Mouse (Mus musculus) neural tube, embryonic 11.5 days (tissue): ENCODE data around the gene Acot7. TPM values are rescaled to one million over a fixed set of nuclear protein-coding genes. Genes with fewer than 3 reads are reported as not detected.

ENCODE experiments used
- ATAC-seq: fragments of 200-750 bp; cut with Nextera tagmentation; 2 replicates; pipeline ENCODE4 v1.8.0; 2017; ENCODE audit warnings: moderate number of reproducible peaks, mild to moderate bottlenecking, moderate TSS enrichment, moderate library complexity; ENCODE audit not compliant: insufficient read depth, low FRiP score, low TSS enrichment
- DNase-seq: peaks from one replicate; pipeline ENCODE4 v3.0.0-alpha.2; 2015; ENCODE audit warnings: low spot score
- H3K27ac ChIP-seq: fragments of 300-500 bp; sonication (generic); 2 replicates; pipeline ENCODE4 v1.5.1; 2014; ENCODE audit warnings: low read depth, mild to moderate bottlenecking, low read length
- H3K27me3 ChIP-seq: fragments of 300-500 bp; sonication (generic); 2 replicates; pipeline ENCODE4 v1.6.1; 2014; ENCODE audit warnings: mild to moderate bottlenecking, low read length, mixed read lengths; ENCODE audit not compliant: control insufficient read depth, insufficient read depth
- H3K36me3 ChIP-seq: fragments of 300-500 bp; sonication (generic); 2 replicates; pipeline ENCODE4 v1.6.1; 2014; ENCODE audit warnings: mild to moderate bottlenecking, low read length, moderate library complexity, mixed read lengths; ENCODE audit not compliant: control insufficient read depth, insufficient read depth
- H3K4me1 ChIP-seq: fragments of 300-500 bp; sonication (generic); 2 replicates; pipeline ENCODE4 v1.6.1; 2014; ENCODE audit warnings: low read length, mixed read lengths; ENCODE audit not compliant: control insufficient read depth, insufficient read depth
- H3K4me2 ChIP-seq: fragments of 300-500 bp; sonication (generic); 2 replicates; pipeline ENCODE4 v1.6.1; 2014; ENCODE audit warnings: low read depth, mild to moderate bottlenecking, moderate library complexity
- H3K4me3 ChIP-seq: fragments of 300-500 bp; sonication (generic); 2 replicates; pipeline ENCODE4 v1.5.1; 2014; ENCODE audit warnings: low read depth, low read length
- H3K9ac ChIP-seq: fragments of 300-500 bp; sonication (generic); 2 replicates; pipeline ENCODE4 v1.6.1; 2014; ENCODE audit warnings: mild to moderate bottlenecking, low read length
- H3K9me3 ChIP-seq: fragments of 300-500 bp; sonication (generic); 2 replicates; pipeline ENCODE4 v1.6.1; 2016; ENCODE audit warnings: low read length; ENCODE audit not compliant: control insufficient read depth
- WGBS: fragments of 180-500 bp; shearing (Covaris S2); extraction: QIAGEN DNeasy Blood & Tissue Kit; methylation state at CpG from one replicate; pipeline ENCODE4 v1.1.7; 2014; 5-methylcytosine and 5-hydroxymethylcytosine counted together
- polyA plus RNA-seq: library from polyadenylated mRNA; unstranded; fragments of >200 nt; fragmentation: Nextera tagmentation; extraction: Ambion mirVana; gene quantifications from 2 replicates; pipeline ENCODE4 v1.2.1, GENCODE M21; 2014

The Acot7 gene
- polyA plus RNA-seq, 1 experiment from 2014 or later = 173 TPM

DNA sequence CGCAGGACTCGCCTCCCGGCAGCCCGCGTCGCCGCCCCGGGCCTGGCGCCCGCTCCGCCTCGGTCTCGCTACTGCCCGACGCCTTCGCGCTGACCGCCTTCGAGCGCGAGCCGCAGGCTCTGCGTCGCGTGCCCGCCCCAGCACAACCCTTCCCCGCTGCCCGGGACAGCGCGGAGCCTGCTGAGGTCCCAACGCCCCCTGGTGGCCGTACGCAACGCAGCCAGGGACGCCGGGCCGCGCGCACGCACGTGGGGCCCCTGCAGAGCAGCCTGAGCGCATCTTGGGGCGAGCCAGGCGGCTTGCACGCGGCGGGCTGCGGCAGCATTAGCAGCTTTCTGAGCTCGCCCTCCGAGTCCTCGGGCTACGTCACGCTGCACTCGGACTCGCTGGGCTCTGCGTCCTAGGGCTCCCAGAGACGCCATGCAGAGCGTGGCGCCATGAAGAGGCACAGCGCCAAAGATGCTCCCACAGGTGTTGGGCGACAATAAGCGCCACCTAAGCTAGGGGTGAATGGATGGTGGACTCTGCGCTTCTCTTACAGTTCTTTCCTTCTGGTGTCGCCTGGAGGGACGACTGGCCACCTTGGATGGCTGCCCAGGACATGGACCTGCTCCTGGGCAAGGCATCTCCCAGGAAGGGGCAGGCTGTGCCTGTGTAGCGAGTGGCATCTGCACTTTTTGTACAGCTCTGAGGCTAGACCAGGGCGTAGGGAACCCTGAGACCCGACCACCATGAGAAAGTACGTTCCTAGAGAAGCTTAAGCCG, 105.4 kb downstream of the Acot7 start:
- Histone ChIP-seq H3K4me1 (peaks cover 31% of the 10 kb centered on the region), H3K9me3 (no peaks in the 10 kb centered on the region), H3K9ac (0 out of 2 replicates have a peak overlapping the region, but pooled peaks have one; percentile 18), H3K27ac (no peak overlapping the region), H3K27me3 (peaks cover 89% of the 10 kb centered on the region), H3K4me3 (peak overlapping the region; percentile 21; the same call in 1 of the 2 replicates), H3K4me2 (peak overlapping the region; percentile 45), H3K36me3 (no peaks in the 10 kb centered on the region)
- DNase-seq (peak; percentile 90), ATAC-seq (peak; percentile 58)
- WGBS = 5% methylated on average over 65 of the region's 70 CpGs

GRCm38 (mm10) chr4:152285505-152285904, 107.6 kb downstream of the Acot7 start:
- H3K27ac ChIP-seq = no peak overlapping the region
- no peaks in the 10 kb centered on the region for H3K9me3 ChIP-seq
- ATAC-seq (no peak), DNase-seq (peak; percentile 59)
- H3K9ac ChIP-seq = no peak overlapping the region
- WGBS = 4% methylated on average over 10 of the region's 10 CpGs
- H3K27me3 ChIP-seq = peaks cover 90% of the 10 kb centered on the region
- H3K4me1 ChIP-seq = peaks cover 36% of the 10 kb centered on the region
- H3K36me3 ChIP-seq = no peaks in the 10 kb centered on the region
- no peak overlapping the region for H3K4me2 ChIP-seq
- H3K4me3 ChIP-seq = no peak overlapping the region

DNA sequence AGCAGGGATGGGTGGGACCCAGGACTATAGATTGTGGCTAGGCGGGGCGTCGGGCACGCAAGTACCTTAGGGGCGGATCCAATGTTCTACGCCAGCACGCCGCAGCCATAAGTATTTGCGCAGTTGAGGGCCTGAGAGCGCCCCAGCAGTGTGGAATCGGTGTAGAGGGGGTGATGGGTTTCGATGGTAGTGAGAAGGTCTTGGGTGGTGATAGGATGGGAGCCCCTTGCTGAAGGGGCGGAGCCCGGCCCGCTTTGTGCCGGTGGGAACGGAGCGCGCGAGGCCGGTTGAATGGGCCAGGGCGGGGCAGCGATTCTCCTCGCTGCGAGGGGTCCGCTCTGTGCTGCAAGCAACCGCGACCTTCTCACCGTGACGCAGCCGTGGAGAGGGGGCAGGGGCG, 108.2 kb downstream of the Acot7 start:
- H3K27me3 ChIP-seq = peaks cover 90% of the 10 kb centered on the region
- H3K9ac ChIP-seq = no peak overlapping the region; the same call in 1 of the 2 replicates
- peak overlapping the region; percentile 26 for H3K4me3 ChIP-seq
- no peak overlapping the region for H3K27ac ChIP-seq
- H3K4me1 ChIP-seq = peaks cover 42% of the 10 kb centered on the region
- DNase-seq = peak; percentile 58
- no peaks in the 10 kb centered on the region for H3K36me3 ChIP-seq
- peak overlapping the region; percentile 44 for H3K4me2 ChIP-seq
- under 1% methylated on average over 32 of the region's 32 CpGs for WGBS
- no peaks in the 10 kb centered on the region for H3K9me3 ChIP-seq
- peak; percentile 24; the same call in 1 of the 2 replicates for ATAC-seq

DNA sequence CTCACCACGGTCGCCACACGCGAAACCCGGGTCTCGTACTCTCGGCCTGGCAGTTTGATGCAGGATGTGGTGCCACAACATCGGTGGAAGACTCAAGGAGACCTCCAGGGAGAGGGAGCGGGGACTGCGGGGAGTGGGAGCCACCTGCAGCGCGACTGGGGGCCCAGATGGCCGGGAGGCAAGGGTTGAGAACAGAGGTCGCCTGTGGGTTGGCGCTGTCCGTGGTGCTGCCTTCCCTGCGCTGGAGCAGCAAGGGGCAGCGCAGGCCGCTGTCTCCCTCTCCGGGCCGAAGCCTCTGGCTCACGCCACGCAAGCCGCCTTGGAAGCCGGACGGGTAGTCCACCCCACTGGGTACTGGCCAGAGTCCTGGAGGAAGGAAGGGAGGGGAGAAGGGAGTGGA, 109.0 kb downstream of the Acot7 start:
- Histone ChIP-seq H3K4me2 (peak overlapping the region; percentile 44), H3K36me3 (no peaks in the 10 kb centered on the region), H3K4me3 (peak overlapping the region; percentile 26; the same call in 1 of the 2 replicates), H3K27ac (no peak overlapping the region), H3K9me3 (no peaks in the 10 kb centered on the region), H3K9ac (peak overlapping the region; percentile 10; the same call in 1 of the 2 replicates), H3K27me3 (peaks cover 90% of the 10 kb centered on the region), H3K4me1 (peaks cover 47% of the 10 kb centered on the region)
- 4% methylated on average over 26 of the region's 26 CpGs for WGBS
- DNase-seq = peak; percentile 75
- no peak for ATAC-seq

- 6% methylated on average over 19 of the region's 19 CpGs for WGBS
- no peaks in the 10 kb centered on the region for H3K9me3 ChIP-seq
- peak overlapping the region; percentile 26; the same call in 1 of the 2 replicates for H3K4me3 ChIP-seq
- peaks cover 85% of the 10 kb centered on the region for H3K27me3 ChIP-seq
- H3K27ac ChIP-seq = no peak overlapping the region
- H3K4me1 ChIP-seq = peaks cover 52% of the 10 kb centered on the region
- no peaks in the 10 kb centered on the region for H3K36me3 ChIP-seq
- no peak for ATAC-seq
- DNase-seq = no peak
- H3K4me2 ChIP-seq = peak overlapping the region; percentile 44
- peak overlapping the region; percentile 10; the same call in 1 of the 2 replicates for H3K9ac ChIP-seq
These were observed 109.6 kb downstream of the Acot7 start for GRCm38 (mm10) chr4:152287317-152288120.

DNA sequence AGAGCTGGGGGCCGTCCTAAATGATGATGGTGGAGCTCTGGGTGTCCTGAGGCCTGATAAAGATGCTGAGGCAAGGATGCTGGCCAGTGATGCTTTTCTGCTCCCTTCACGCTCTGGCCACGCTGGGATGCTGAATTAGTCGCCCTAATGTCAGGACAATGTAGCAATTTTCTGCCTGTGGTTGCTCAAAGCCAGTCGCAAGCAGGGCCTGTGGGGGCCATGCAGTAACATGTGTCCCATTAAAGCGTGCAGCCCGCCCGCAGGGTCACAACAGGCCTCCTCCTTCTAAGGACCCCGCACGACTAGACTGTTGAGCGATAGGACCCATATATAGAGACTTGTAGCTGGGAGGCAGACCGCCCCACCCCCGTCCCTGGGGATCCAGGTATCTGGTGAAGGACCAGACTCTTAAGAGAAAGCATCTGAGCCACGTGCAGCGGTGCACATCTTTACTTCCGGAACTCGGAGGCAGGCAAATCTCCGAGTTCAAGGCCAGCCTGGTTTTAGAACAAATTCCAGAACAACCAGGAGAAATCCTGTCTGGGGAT, 110.5 kb downstream of the Acot7 start:
- WGBS = 31% methylated on average over 18 of the region's 18 CpGs
- Histone ChIP-seq H3K9ac (no peak overlapping the region), H3K9me3 (no peaks in the 10 kb centered on the region), H3K4me1 (peaks cover 55% of the 10 kb centered on the region), H3K27ac (no peak overlapping the region), H3K27me3 (peaks cover 78% of the 10 kb centered on the region), H3K4me3 (no peak overlapping the region), H3K36me3 (no peaks in the 10 kb centered on the region), H3K4me2 (no peak overlapping the region)
- peak; percentile 75 for DNase-seq
- ATAC-seq = no peak

- peak; percentile 60 for ATAC-seq
- H3K4me1 ChIP-seq = peaks cover 65% of the 10 kb centered on the region
- no peaks in the 10 kb centered on the region for H3K36me3 ChIP-seq
- no peak overlapping the region for H3K27ac ChIP-seq
- DNase-seq = peak; percentile 85
- H3K4me2 ChIP-seq = peak overlapping the region; percentile 47
- peak overlapping the region; percentile 23 for H3K4me3 ChIP-seq
- peak overlapping the region; percentile 45 for H3K9ac ChIP-seq
- H3K27me3 ChIP-seq = peaks cover 60% of the 10 kb centered on the region
- 0% methylated on average over 23 of the region's 39 CpGs for WGBS
- no peaks in the 10 kb centered on the region for H3K9me3 ChIP-seq
These were observed 112.5 kb downstream of the Acot7 start for GRCm38 (mm10) chr4:152290385-152290784.

GRCm38 (mm10) chr4:152290991-152291390, 113.1 kb downstream of the Acot7 start:
- no peak for DNase-seq
- no peaks in the 10 kb centered on the region for H3K36me3 ChIP-seq
- H3K4me2 ChIP-seq = peak overlapping the region; percentile 47
- peaks cover 61% of the 10 kb centered on the region for H3K27me3 ChIP-seq
- 0 out of 2 replicates have a peak overlapping the region, but pooled peaks have one; percentile 45 for H3K9ac ChIP-seq
- ATAC-seq = no peak; the same call in 1 of the 2 replicates
- H3K4me1 ChIP-seq = peaks cover 63% of the 10 kb centered on the region
- H3K9me3 ChIP-seq = no peaks in the 10 kb centered on the region
- 5% methylated on average over 11 of the region's 11 CpGs for WGBS
- H3K27ac ChIP-seq = no peak overlapping the region
- no peak overlapping the region for H3K4me3 ChIP-seq
